Mouse (Mus musculus): Measurements from ENCODE around the gene Tmem253.

Tmem253 gene

GRCm38 (mm10) chr14:52008321-52009203 is 6.9 kb upstream of the Tmem253 start:
- DNase-seq (ENCODE audit: low spot score) = peak; percentile 95

DNA sequence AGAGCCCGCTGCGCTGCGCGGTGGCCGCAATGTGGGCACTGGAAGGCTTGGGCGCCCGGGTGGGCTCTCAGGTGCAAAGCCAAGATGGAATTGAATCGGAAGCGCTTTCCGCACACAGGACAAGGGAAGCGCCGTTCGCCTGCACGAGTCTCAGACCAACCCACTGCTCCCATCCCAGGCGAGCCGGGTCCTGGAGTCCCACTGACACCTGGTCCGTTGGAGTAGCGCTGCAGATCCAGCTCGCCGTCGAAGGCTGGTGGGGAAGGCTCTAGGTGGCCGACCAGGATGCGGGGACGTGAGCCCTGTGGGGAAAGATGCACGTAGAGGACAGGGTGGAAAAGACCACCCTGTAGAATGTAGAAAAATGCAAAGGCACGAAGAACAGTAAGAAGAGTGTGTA is 6.1 kb upstream of the Tmem253 start:
- no peak for DNase-seq (ENCODE audit: low spot score)

- peak; percentile 41 for DNase-seq (ENCODE audit: low spot score)
Observed at GRCm38 (mm10) chr14:52009841-52010240, 5.6 kb upstream of the Tmem253 start.

DNA sequence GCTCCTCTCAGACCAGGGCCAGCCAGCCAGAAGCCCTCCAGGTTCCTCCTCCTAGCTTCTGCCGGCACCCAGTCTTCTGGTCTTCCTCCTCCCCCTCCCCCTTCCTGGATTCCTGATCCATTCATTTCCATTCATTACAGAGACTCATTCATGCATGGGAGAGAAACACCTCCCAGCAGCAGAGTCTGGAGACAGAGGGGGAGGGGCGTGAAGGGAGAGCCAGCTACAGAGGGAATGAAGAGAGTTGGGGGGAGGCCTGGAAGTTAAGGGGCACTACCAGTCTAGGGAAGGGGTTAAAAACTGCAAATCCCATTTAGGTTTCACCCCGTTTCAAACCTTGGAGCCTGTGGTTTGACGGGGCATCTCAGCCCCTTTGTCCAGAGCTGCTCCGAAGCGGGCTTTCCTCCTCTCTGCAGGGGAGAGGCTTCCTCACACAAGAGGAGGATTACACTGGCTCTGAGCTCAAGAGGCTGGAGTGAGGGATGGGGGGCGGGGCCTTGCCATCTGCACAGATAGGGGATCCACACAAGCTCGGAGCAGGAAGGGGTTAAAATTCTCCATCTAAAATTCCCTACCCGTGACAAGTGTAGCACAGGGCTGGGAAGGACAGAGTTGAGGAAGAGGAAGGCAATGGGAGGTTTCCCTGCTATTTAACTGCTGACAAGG is 4.9 kb upstream of the Tmem253 start:
- peak; percentile 95 for DNase-seq (ENCODE audit: low spot score)

DNA sequence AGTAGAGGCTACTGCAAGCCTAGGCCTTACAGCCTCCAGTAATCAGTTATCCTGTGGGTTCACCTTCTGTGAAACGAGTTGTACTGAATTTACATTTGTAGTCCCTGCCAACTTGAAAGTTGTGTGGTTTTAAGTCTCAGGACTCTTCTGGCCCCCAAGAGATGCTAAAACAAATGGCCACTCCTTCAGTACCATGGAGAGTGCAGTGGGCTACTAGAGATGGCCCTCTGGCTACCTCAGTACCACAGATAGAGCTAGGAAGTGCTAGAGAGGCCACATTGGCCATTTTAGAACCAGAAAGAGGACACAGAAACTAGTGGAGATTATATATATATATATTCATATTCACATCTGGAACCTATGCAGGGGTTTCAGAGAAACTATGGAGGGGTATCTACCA is 3.8 kb upstream of the Tmem253 start:
- DNase-seq (ENCODE audit: low spot score) = no peak

- DNase-seq (ENCODE audit: low spot score) = peak; percentile 22
Observed at GRCm38 (mm10) chr14:52012085-52012484, 3.4 kb upstream of the Tmem253 start.

GRCm38 (mm10) chr14:52012553-52012952 is 2.9 kb upstream of the Tmem253 start:
- DNase-seq (ENCODE audit: low spot score) = no peak

DNA sequence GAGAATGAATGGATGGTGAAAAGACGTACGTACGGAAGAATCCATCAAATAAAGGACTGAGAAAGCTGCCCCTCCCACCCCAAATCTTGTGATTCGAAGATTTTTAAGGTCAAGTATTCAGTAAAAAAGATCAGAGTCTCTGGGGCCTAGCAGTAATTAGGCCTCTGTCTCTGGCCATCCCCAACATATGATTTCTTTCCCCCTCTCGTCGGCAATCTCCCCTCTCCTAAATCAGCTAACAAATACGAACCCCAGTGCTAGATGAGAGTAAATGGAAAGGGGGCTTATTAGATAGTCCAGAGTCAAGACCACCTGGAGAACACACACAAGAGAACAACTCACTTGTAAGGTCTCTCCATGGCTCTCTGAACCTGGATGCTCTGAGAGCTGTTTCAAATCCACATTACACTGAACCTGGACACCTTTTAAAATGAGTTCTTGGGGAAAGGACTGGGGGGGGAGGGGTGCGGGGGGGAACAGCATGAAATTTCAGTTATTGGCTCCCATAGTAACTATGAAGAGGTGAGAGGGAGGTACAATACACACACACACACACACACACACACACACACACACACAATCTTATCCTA is 2.3 kb upstream of the Tmem253 start:
- DNase-seq (ENCODE audit: low spot score) = no peak

- DNase-seq (ENCODE audit: low spot score) = peak; percentile 69
Observed at GRCm38 (mm10) chr14:52013771-52014219, 1.7 kb upstream of the Tmem253 start.

DNA sequence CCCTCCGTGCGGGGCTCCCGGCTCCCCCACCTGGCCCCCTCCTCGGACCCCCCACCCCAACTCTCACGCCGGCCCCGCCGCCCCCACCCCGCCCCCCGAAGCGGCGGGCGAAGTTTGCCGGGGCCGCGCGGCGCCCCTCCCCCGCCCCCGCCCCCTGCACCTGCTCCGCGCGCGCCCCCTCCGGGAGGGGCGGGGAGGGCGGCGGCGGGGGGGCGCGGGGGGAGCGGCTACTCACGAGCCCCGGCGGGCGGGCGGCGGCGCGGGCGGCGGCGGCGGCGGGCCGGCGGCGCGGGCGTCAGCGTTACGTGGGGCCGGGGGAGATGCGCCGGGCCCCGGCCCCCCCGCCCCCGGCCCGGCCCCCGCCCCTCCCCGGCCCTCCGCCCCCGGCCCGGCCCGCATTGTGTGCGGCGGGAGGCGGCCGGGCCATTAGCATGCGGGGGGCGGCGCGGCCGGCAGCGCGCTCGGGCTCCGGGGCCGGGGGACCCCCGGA is 1.1 kb upstream of the Tmem253 start:
- no peak for DNase-seq (ENCODE audit: low spot score)

DNA sequence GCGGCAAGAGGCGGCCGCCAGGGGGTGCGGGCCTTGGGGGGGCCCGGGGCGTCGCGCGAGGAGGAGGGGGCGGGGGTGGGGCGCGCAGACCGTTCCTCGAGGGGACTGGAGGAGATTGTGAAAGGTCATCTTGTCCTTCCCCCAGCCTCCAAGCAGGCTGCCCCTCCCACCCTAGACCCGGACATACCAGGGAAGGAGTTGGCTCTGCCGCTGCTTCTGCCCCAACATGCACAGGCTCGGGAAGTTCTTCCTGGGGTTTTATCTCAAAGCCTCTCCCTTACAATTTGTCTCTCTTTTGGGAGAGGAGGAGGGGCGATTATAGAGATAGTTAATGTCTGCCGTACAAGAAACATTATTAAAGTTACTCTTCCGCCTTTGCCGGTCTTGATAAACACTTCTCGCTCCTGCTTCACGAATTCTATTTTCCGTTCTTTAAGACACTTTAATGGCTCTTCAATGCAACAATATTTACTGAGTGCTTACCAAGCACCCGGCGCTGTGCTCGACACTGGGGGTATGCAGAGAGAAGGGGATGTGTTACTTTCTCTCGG is 622 bp upstream of the Tmem253 start:
- DNase-seq (ENCODE audit: low spot score) = peak; percentile 78

DNA sequence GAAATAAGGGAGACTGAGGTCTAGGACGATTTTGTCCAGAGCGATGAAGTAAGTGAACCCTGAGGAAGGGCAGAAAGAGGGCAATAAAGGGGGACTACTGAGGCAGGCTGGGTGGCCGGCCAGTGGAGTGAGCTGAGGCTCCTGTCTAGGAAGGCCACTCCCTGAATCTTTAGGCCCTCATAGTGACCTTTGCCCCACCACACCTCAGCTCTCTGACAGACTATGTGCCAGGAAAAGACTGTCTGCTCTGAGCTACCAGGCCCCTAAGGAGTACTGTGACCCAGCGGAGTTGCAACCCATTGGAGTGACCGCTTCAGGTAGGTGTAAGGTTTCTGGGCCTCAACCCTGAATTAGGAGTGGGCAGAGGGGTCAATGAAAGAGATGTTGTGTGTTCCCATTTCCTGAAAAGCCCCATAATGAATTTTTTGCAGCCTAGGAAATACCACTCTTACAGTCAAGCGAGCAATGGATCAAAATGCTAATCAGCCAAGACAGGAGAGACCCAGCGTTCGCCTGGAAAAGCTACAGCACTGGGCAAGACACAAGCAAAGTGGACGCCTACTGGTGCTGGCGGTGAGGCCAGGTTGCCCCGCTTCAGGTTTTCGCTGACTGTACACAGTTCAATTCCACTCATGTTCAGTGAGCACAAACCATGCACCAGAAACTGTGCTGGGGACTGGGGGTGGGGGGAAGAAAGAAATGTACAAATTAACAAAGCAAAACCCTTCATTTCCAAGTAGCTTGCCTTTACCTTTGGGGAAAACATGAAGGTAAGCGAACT is 1.4 kb downstream of the Tmem253 start:
- DNase-seq (ENCODE audit: low spot score) = no peak

- no peak for DNase-seq (ENCODE audit: low spot score)
Observed at GRCm38 (mm10) chr14:52017662-52018061, 2.2 kb downstream of the Tmem253 start.

GRCm38 (mm10) chr14:52018248-52019050 is 3.0 kb downstream of the Tmem253 start:
- no peak for DNase-seq (ENCODE audit: low spot score)

- DNase-seq (ENCODE audit: low spot score) = no peak
Observed at GRCm38 (mm10) chr14:52019051-52019589, 3.7 kb downstream of the Tmem253 start.

DNA sequence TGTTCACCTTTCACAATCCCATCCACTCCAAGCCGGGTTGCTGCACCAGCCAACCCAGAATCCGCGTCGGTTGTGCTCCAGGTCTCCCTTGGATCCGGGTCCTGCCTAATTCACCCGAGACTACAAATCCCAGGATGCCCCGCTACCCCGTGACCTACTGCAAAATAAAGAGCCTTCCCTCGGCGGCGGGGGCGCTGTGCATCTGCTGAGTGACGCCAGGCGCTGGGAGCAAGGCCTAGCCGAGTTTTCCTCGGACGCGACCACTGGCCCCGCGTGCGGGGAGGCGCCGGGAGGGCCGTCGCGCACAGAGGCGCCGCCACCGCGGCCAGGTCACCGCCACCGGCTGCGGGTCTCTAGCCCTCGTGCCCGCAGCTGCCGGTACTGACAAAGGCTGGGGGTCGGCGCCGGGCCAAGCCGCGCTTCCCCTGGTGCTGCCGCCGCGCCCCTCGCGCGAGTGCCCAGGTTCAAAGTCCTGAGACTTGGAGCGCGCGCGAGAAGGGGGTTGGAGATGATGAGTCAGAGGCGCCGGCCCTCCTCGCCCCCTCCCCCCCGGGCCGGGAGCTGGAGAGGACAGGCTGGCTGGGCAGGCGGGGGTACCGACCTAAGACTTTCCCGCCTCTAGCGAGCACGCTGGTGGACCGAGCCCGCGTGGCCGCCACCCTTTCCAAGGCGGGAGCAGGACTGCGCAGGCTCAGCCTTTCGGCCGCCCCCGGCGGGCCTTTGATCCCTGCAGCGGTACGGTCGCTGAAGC is 4.3 kb downstream of the Tmem253 start:
- DNase-seq (ENCODE audit: low spot score) = peak; percentile 98

GRCm38 (mm10) chr14:52020486-52021137 is 5.2 kb downstream of the Tmem253 start, which contains the start of gene Zfp219:
TSS of gene Zfp219 (minus strand) at chr14:52020733.
- peak; percentile 79 for DNase-seq (ENCODE audit: low spot score)

DNA sequence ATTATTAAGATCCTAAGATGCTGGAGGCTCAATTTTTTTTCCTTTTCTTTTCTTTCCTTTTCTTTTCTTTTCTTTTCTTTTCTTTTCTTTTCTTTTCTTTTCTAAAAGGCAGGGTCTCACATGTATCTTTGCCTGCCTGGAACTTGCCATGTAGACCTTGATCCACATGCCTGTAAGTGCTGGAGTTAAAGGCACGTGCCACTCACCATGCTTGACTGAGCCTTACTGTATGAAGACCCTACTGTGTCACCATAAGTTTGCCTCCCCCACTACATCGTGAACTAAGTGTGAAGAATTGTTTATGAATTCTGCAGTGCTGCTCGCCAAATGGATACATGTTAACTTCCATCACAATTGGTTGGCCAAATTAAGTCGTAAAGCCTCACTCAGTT is 5.7 kb downstream of the Tmem253 start:
- no peak for DNase-seq (ENCODE audit: low spot score)

- DNase-seq (ENCODE audit: low spot score) = no peak
Observed at GRCm38 (mm10) chr14:52021568-52022212, 6.2 kb downstream of the Tmem253 start.

All from retina, embryonic 14.5 days (tissue).